Mouse (Mus musculus) gastrocnemius, postnatal 14 days (tissue): Measurements from ENCODE around the gene Fam49a. TPM values are rescaled to one million over a fixed set of nuclear protein-coding genes. Genes with fewer than 3 reads are reported as not detected.
A peak's percentile ranks its signal among the peaks of the same experiment; 100 is the strongest.
"Not testable (repeated sequence)": the region's sequence is repeated elsewhere in the genome, so short reads cannot be mapped to it uniquely, and the experiment has no call there.

Experiments used
- DNase-seq: peaks from one replicate; pipeline ENCODE4 v3.0.0; 2021; ENCODE audit warnings: mixed read lengths
- intact Hi-C: fragments of 180-260 bp; cut with DNase I; formaldehyde crosslinking; loops from one replicate; pipeline ENCODE4 v1.15.1; 2025; ENCODE audit warnings: low total_unique reads
- total RNA-seq, 2 experiments: library from RNA; stranded (reverse); gene quantifications; 2 replicates each; pipeline ENCODE4 v1.2.3; 2021

The Fam49a gene
- total RNA-seq, 2 experiments from 2014 or later, result 10.5 to 12.8 TPM

DNA sequence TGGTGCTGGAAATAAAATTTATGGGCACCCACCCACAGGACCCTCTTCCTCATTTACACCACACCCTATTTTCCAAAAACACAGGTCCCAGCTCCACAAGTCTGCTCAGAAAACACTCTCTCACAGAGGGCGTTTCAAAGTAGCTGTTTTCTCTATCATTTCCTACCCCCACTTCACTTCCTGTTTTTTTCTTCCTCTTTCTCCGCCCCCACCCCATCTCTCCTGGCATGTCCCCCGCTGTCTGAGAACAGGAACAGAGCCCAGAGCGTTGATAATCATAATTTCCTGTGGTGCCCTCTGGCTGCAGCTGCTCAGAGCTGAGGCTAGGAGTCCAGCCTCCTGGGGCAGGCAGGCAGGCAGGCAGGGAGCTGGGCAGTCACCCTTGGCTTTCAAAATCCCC, 39.9 kb downstream of the Fam49a start:
- intact Hi-C loops, result no loop called here
- DNase-seq, result peak; percentile 62

DNA sequence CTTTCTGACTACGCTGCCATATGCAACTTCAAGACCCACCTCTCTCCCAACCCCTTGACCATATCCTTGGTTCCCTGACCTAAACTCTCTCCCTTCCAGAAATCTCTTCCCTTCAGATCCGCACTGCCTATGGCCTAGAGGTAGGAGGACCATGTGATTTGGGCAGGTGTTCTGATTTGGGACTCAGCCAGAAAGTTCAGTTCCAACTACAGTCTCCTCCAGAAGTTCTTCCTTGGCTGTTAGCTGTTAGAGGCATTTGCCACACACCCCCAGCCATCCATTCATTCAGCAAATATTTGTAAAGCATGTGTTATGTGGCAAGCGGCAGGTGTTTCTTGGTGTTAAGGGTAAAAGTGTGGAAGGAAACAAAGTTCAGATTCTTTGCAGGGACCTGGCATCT, 44.3 kb downstream of the Fam49a start:
- intact Hi-C loops, result no loop called here
- no peak for DNase-seq

GRCm38 (mm10) chr12:12306814-12307213, 44.9 kb downstream of the Fam49a start:
- no peak for DNase-seq
- intact Hi-C loops, result no loop called here

DNA sequence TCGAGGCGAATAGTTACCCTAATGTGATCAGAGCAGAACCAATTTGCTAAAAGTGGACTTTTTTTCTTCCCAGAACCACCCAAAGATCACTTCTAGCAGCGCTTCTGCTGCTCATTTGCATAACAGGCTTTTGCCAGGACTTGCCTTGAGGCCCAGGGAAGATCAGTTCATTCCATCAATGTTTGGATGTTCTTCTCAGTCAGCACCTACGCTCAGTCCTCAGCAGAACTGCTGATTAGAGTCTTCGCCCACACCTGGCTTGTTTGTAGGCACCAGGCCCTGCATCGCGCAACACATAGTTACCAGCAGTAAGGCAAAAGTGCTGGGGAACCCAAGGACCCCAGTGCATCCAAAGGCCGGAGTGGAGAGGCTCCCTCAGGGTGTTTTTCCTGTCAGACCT, 45.3 kb downstream of the Fam49a start:
- intact Hi-C loops, result no loop called here
- DNase-seq, result no peak

DNA sequence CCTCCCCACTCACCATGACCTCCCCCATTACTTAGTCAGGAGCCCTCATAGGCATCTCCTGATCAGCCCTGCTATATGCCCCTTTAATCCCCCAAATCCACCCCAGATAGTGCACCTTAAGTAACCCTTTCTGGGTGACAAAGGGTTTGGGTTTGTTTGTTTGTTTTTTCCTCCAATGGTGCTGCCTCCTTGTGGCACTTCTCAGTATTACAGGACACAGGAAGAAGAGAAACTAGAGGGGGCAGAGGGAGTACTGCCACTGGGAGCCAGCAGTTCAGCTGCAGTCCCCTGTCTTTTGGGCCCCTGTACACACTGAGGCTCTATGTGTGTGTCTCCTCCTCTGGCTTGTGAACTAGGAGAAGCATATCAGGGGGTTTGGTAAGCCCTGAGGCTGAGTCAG, 51.5 kb downstream of the Fam49a start:
- no peak for DNase-seq
- intact Hi-C loops, result loop anchor here (10.0 kb wide), 1 partner anchor 49 kb away; the partner anchor contains the start of gene Fam49a

- no peak for DNase-seq
- intact Hi-C loops, result loop anchor here (10.0 kb wide), 1 partner anchor 49 kb away; the partner anchor contains the start of gene Fam49a
Observed at GRCm38 (mm10) chr12:12313919-12314318, 52.0 kb downstream of the Fam49a start.

DNA sequence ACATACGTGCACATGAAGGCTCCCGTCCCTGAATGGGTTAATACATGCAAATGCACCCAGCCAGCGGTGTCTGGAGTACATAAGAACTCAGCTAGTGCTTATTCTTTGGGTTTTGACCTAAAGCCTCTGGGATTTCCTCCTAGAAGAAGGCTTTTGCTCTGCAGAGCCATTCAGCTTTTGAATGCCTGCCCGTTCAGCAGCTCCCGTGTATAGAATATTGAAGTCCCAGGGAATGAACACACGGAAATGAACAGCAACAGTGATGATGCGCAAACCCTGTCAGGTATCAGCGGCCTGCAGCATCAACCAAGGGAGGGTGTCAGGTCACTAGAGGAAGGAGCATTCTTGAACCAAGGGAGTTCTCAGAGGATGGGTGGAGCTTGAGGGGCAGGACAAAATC, 52.4 kb downstream of the Fam49a start:
- intact Hi-C loops, result loop anchor here (10.0 kb wide), 1 partner anchor 50 kb away; the partner anchor contains the start of gene Fam49a

DNA sequence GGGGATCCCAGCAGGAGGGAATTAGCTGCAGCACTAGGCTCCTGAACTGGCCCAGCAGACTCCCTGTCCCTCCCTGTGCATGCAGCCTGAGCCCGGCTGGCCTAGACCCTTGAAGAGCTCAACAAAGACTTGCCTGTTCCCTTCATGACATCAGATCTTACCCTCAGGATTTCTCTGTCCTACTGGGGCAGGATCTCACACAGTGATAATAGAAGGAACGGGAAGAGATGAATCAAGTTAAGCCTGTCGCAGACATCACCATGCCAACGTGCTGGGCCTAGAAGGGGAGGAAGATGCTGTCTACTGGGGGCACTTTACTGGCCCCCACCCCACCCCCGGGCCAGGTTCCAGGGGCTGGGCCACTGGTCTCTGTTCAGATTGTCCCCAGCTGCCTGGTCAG, 53.1 kb downstream of the Fam49a start:
- intact Hi-C loops, result loop anchor here (10.0 kb wide), 1 partner anchor 50 kb away; the partner anchor contains the start of gene Fam49a
- peak; percentile 45 for DNase-seq

More for the DNA sequence above, 52.4 kb downstream of the Fam49a start:
- no peak for DNase-seq

DNA sequence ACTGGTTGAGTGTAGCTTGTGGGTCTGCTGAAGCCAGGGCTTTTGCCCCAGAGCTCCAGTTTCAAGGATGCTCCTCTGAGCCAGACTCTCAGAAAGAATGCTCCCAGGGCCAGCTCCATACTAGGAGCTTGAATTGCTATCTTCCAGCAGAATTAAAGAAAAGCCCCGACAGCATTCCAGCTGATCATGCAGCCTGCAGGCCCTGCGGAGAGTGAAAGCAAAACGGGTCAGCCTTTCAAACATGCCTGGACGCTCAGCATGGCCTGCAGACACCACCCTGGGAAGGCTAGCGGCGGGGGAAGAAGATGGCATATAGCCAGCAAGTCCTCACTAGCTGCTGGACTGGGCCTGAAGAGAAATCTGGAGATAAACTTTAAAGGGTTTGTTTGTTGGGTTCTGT, 55.0 kb downstream of the Fam49a start:
- intact Hi-C loops, result loop anchor here (10.0 kb wide), 1 partner anchor 52 kb away; the partner anchor contains the start of gene Fam49a
- DNase-seq, result peak; percentile 46

DNA sequence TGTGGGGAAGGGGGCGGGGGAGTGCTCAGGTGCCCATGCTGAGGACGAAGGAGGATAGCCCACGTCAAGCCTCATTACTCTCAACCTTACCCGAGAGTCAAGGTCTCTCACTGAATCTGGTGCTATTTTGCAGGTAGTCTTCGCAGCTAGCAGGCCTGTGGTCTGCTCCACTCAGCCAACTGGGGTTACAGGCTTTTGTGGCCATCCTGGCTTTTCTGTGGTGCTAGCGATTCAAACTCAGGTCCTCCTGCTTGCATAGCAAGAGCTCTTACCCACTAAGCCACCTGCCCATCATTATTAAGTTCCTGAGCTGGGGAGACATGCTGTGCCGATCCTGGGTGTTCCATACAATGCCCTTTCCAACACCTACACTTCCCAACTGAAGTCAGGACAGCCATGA, 55.7 kb downstream of the Fam49a start:
- no peak for DNase-seq
- intact Hi-C loops, result loop anchor here (1.0 to 10.0 kb wide), 2 partner anchors 53 to 140 kb away; partner anchors contain the start of gene Fam49a

DNA sequence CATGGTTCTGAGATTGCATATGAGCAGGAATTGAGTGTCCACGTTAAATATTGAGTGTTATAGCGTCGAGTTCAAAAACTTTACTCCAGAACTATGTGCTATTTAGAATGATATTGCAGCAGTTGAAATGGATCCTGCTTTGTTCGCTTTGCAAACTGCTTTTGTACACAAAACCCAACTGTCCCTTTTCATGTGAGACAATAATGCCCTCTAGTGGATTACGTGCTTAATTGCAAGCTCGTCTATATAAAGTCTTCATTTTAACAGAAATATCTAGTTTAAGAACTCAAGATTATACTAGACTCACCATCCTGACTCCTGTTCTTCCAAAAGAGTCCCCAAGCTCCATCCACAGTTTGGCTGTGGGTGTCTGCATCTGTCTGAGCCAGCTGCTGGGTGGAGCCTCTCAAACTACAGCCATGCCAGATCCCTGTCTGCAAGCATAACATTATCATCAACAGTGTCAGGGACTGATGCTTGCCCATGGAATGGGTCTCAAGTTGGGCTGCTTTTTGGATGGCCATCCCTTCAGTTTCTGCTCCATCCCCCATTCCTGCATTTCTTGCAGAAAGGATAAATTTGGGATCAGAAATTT, 56.3 kb downstream of the Fam49a start:
- DNase-seq, result no peak
- intact Hi-C loops, result loop anchor here (1.0 to 10.0 kb wide), 2 partner anchors 53 to 141 kb away; partner anchors contain the start of gene Fam49a

GRCm38 (mm10) chr12:12320693-12321092, 58.8 kb downstream of the Fam49a start:
- intact Hi-C loops, result loop anchor here (5.0 kb wide), 1 partner anchor 77 kb away; no protein-coding TSS in a partner anchor
- DNase-seq, result no peak

DNA sequence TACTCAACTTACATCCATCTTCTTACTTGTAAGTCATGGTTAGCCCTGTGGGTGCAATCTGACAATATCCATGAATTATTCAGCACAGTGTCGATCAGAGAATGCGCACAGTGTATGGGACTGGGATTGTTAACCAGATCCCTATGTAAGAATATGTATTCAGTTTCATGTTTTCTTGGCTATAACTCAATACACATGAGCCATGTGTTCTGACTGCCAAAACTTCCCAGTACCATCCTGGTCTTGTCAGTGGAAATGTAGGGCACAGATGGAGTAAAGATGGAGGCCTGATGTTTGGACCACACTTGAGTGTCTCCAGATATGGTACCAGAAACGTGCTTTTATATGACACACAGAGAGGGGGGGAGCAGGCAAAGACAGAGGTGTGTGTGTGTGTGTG, 59.2 kb downstream of the Fam49a start:
- intact Hi-C loops, result loop anchor here (5.0 kb wide), 1 partner anchor 76 kb away; no protein-coding TSS in a partner anchor
- DNase-seq, result no peak

- intact Hi-C loops, result loop anchor here (5.0 kb wide), 1 partner anchor 74 kb away; no protein-coding TSS in a partner anchor
- DNase-seq, result no peak
Observed at GRCm38 (mm10) chr12:12323084-12323483, 61.1 kb downstream of the Fam49a start.

GRCm38 (mm10) chr12:12323616-12324223, 61.8 kb downstream of the Fam49a start:
- peak; percentile 81 for DNase-seq
- intact Hi-C loops, result loop anchor here (5.0 kb wide), 1 partner anchor 74 kb away; no protein-coding TSS in a partner anchor

- intact Hi-C loops, result loop anchor here (5.0 kb wide), 1 partner anchor 73 kb away; no protein-coding TSS in a partner anchor
- not testable (repeated sequence) for DNase-seq
Observed at GRCm38 (mm10) chr12:12324266-12324665, 62.3 kb downstream of the Fam49a start.

GRCm38 (mm10) chr12:12333526-12334310, 71.8 kb downstream of the Fam49a start:
- intact Hi-C loops, result no loop called here
- DNase-seq, result no peak

DNA sequence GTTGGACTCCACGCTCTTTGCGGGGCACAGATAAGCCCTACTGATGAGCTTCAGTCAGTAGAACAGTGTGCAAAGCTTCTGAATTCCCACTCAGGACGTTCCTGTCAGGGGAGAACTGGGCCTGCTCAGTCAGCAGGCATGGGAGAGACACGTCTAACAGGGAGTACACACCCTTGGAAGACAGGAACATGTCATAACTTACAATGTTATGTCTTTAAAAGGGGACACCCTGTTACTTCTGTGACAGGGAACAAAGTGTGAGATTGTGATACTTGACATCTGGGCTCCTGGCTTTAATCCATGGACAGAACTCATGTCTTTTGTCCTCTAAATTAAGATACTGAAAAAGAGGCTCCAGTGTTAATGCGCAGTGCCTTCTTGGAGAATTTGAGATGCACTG, 72.5 kb downstream of the Fam49a start:
- DNase-seq, result no peak
- intact Hi-C loops, result no loop called here

DNA sequence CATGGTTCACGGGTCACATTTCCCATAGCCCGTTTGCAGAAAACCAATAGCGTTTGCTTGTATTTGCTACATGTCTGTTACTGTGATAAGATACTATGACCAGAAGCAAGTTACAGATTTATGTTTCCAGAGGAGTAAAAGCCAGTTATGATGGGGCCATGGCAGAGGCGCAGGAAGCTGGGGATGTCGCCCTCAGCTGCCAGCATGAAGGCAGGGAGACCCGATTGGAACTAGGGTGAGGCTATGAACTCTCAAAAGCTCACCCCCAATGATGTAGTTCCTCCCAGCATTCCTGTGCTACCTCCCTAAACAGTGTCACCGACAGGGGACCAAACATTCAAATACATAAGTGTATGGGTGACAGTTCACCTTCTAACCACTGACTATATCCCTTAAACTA, 73.6 kb downstream of the Fam49a start:
- intact Hi-C loops, result no loop called here
- no peak for DNase-seq

GRCm38 (mm10) chr12:12337378-12337777, 75.4 kb downstream of the Fam49a start:
- no peak for DNase-seq
- intact Hi-C loops, result no loop called here
